Mouse (Mus musculus): Measurements from ENCODE around the gene Lrrtm3.

The Lrrtm3 gene

GRCm38 (mm10) chr10:64089680-64090460, at the start of gene Lrrtm3:
TSS of gene Lrrtm3 (minus strand) at chr10:64090277.
- DNase-seq (ENCODE audit: low read depth, low spot score) = peak; percentile 53

GRCm38 (mm10) chr10:64135481-64135880, 45.4 kb upstream of the Lrrtm3 start:
- DNase-seq (ENCODE audit: low read depth, low spot score) = no peak

GRCm38 (mm10) chr10:64133461-64133860, 43.4 kb upstream of the Lrrtm3 start:
- no peak for DNase-seq (ENCODE audit: low read depth, low spot score)

GRCm38 (mm10) chr10:64130397-64131150, 40.5 kb upstream of the Lrrtm3 start:
- DNase-seq (ENCODE audit: low read depth, low spot score) = no peak

DNA sequence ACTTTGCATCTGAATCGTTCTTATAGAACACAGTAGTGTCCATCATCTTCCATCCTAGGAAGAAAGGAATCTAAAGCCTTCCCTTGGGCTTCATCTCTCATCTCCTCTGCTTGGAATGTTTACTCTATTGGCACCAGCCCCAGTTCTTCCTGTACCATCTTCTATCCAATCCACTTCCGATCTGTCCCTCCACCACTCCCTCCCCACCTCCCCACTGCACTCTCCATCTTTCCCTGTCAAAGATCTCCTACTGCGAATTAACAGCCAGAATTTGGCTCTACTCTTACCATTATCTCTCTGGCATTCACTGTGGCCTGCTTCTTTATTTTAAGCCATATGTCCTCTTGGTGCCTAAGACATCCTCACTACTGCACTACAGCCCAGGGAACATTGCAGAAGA, 28.8 kb upstream of the Lrrtm3 start:
- no peak for DNase-seq (ENCODE audit: low read depth, low spot score)

- DNase-seq (ENCODE audit: low read depth, low spot score) = no peak
Measured at GRCm38 (mm10) chr10:64115246-64115645, 25.2 kb upstream of the Lrrtm3 start.

DNA sequence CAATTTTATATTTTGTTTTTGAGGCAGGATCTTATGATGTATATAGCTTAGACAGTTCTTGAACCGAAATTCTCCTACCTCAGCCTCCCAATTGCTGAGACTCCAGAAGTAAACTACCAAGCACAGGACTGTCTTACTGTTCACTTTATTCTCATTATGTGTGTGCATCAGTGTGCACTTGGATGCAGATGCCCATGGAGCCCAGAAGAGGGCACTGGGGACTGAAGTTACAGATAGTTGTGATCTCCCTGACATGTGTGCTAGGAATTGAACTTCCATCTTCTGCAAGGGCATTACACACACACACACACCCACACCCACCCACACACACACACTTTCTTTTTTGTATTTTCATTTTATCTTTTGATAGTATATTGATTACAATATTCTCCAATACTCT, 6.5 kb upstream of the Lrrtm3 start:
- no peak for DNase-seq (ENCODE audit: low read depth, low spot score)

- no peak for DNase-seq (ENCODE audit: low read depth, low spot score)
Measured at GRCm38 (mm10) chr10:64088774-64089460, 1.2 kb downstream of the Lrrtm3 start.

GRCm38 (mm10) chr10:64087936-64088773, 1.9 kb downstream of the Lrrtm3 start:
- DNase-seq (ENCODE audit: low read depth, low spot score) = no peak

- DNase-seq (ENCODE audit: low read depth, low spot score) = no peak
Measured at GRCm38 (mm10) chr10:64087521-64087920, 2.6 kb downstream of the Lrrtm3 start.

DNA sequence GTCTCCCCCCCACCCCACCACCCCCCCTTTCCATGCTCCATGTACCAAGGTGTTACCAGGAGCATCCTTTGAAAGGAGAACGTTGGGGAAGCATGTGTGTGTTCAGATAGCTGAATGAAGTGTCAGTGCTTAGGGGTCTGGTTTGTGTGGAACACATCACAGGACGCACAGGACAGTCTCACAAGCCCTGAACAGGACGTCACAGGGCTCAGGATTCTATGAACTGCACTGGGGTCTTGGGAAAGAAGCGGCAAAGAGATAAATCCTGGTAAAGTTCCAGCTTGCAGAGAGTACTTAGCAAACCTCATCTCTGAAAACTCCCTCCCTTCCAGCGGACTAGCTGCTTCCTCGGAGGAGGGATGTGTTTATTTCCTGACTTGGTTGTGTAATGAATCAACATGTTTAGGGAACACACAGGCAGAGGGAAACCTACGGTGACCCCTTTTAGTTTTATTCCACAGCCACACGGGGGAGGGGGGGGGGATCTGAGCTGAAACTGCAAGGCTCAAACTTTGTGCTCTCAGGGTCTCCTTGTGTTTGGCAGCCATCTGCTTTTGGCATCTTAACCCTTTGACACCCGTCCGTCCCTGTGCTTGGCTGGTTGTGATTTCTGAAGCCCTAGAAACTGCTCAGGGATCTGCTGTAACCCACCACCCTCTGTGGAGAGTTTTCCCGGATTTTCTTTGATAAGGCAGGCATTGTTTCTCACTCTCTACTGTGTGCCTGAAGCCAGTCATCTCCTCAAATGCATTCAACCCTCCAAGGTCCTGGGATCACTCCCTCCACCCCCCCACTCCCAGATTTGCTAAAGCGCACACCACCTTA, 3.3 kb downstream of the Lrrtm3 start:
- DNase-seq (ENCODE audit: low read depth, low spot score) = no peak

GRCm38 (mm10) chr10:64086183-64086566, 3.9 kb downstream of the Lrrtm3 start:
- DNase-seq (ENCODE audit: low read depth, low spot score) = no peak

- no peak for DNase-seq (ENCODE audit: low read depth, low spot score)
Measured at GRCm38 (mm10) chr10:64084465-64084864, 5.6 kb downstream of the Lrrtm3 start.

DNA sequence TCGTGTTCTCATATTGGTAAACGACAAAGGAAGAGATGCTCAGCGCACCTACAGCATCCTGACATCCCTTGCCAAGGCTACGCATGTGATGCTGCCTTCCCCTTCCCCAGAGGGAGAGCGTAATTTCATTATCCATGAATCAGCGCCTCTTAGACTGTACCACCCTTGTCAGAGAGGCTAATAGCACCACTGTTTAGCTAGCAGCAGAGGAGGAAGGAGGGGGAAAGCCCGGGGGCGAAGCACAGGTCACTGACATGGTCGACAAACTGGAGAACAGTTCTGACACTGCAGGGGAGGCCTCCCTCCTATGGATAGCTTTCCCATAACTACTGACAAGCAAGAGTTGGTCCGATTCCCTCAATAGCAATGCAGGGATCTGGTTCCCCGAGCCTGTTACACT, 6.3 kb downstream of the Lrrtm3 start:
- no peak for DNase-seq (ENCODE audit: low read depth, low spot score)

- DNase-seq (ENCODE audit: low read depth, low spot score) = no peak
Measured at GRCm38 (mm10) chr10:64082345-64082744, 7.7 kb downstream of the Lrrtm3 start.

- DNase-seq (ENCODE audit: low read depth, low spot score) = no peak
Measured at GRCm38 (mm10) chr10:64076410-64077052, 13.5 kb downstream of the Lrrtm3 start.

DNA sequence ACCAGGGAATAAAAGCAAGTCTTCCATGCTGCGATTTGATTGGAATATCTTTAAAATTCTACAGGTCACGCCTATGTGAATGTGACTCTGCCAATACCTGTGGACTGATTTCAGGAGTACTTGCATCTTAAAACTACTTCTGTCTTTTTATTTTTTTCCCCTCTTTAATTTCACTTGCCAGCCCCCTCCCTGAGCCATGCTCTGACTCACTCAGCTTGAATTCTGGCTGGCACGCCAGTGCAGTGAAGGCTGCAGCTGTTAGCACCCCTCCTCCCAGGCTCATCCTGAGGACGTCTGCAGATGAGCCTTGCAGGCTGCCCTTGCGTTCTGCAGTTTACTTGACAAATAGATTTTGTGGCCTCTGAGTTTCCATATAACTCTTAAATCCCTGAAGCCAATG, 14.1 kb downstream of the Lrrtm3 start:
- no peak for DNase-seq (ENCODE audit: low read depth, low spot score)

DNA sequence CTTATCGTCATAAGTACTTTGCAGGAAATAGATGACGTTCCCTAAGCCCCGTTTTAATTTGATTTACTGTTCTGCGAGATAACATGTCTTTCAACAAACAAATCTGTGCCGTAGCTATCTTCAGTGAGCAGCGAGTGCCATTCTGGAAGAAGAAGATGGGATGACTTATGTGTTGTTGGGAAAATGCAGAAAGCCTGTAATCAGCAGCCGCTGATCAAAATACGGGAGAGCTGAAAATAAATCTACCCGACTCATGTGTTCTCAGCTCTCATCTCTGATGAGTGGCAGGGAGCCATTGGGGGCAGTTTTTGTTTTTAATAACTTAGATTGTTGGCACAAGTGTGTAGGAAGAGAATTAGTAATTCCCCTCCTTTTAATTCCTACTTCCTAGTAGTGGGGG, 26.4 kb downstream of the Lrrtm3 start:
- DNase-seq (ENCODE audit: low read depth, low spot score) = no peak

GRCm38 (mm10) chr10:64049946-64050345, 40.1 kb downstream of the Lrrtm3 start:
- DNase-seq (ENCODE audit: low read depth, low spot score) = no peak

DNA sequence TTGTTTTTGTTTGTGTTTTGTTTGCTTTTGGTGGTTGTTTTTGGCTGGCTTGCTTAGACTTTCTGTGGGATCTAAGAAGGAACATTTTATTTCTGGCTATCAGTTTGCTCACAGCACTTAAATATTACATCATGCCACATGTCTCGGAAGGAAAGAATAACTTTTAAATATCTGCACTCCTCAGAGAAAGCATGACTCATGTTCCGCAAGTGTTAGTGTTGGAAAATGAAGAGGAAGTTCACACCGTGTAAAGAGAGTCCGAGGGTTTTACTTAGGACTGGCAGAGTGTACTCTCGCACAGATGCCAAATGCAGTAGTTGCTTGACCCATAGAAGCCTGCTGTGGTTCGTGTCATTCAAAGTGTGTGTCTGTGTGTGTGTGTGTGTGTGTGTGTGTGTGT, 40.9 kb downstream of the Lrrtm3 start:
- DNase-seq (ENCODE audit: low read depth, low spot score) = no peak

Data from WW6 (cell line).